Mouse (Mus musculus): ENCODE results near the gene Actn4. TPM values are rescaled to one million over a fixed set of nuclear protein-coding genes. Genes with fewer than 3 reads are reported as not detected.

Gene Actn4
- polyA plus RNA-seq, 1 experiment, result 340 TPM

DNA sequence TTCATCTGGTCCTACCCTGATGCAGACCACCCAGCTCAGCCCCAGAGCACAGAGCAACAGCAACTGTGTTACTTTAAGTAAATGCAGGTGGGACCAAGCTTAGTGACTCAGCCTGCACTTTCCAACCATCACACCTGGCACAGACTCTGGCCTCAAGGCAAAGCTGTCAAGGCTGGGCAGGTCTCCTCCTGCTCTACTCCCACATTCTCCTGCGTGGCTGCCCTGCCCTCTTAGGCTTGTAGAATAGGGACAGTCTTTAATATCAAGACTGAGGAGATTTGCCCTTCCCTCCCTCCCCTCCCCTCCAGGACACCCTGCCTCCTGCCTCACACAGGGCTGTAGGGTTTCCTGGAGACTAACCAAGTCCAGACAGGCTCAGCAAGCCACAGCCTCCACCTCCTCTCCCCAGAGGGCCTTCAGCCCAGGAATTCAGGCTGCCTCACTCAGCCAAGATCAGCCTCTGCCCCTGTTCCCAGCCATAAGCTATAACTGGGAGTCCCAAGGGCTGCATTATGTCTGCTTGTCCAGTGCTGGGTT, 112.4 kb downstream of the Actn4 start:
- Histone ChIP-seq H3K4me1 (ENCODE audit: control insufficient read depth, insufficient read depth, low read length) (no peaks in the 10 kb centered on the region), H3K27me3 (replicated peaks; ENCODE audit: control insufficient read depth, insufficient read depth, low read length) (no peaks in the 10 kb centered on the region), H3K36me3 (ENCODE audit: control insufficient read depth, insufficient read depth, low read length) (no peaks in the 10 kb centered on the region), H3K27ac (ENCODE audit: insufficient read depth, low read depth, low read length) (no peak overlapping the region), H3K4me3 (ENCODE audit: insufficient read depth, low read depth, low read length) (no peak overlapping the region)
- no peak for DNase-seq
- no peak for TF ChIP-seq POLR2A (IDR thresholded peaks at IDR 0.05; ENCODE audit: low read depth, low read length)
- no peak for TF ChIP-seq CTCF (conservative IDR thresholded peaks at IDR 0.05; ENCODE audit: insufficient read depth, insufficient read length, low read depth, low read length)
- 24% methylated on average over 1 of the region's 1 CpGs for WGBS

DNA sequence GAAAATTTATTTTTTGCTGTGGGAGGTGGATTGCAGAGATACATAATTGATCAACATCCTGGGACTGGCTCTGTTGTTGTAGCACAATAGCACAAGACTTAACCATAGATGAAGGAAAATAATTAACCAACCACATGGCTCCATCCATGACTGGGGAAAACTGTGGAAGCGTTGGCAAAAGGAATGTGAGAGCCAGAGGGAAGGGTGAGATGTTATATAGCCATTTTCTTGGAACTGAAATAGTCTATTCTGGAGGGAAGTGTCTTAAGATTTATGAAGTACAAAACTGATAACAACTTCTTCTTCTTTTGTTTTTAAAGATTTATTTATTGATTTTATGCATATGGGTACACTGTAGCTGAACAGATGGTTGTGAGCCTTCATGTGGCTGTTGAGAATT, 114.9 kb downstream of the Actn4 start:
- 25% methylated on average over 1 of the region's 1 CpGs for WGBS
- Histone ChIP-seq H3K4me1 (ENCODE audit: control insufficient read depth, insufficient read depth, low read length) (no peaks in the 10 kb centered on the region), H3K27me3 (replicated peaks; ENCODE audit: control insufficient read depth, insufficient read depth, low read length) (no peaks in the 10 kb centered on the region), H3K4me3 (ENCODE audit: insufficient read depth, low read depth, low read length) (no peak overlapping the region), H3K27ac (ENCODE audit: insufficient read depth, low read depth, low read length) (no peak overlapping the region), H3K36me3 (ENCODE audit: control insufficient read depth, insufficient read depth, low read length) (no peaks in the 10 kb centered on the region)
- TF ChIP-seq CTCF (conservative IDR thresholded peaks at IDR 0.05; ENCODE audit: insufficient read depth, insufficient read length, low read depth, low read length) (no peak), POLR2A (IDR thresholded peaks at IDR 0.05; ENCODE audit: low read depth, low read length) (no peak)
- DNase-seq, result no peak

Other genes starting within 250 kb of the Actn4 start
- gene Fbxo17, start 245.5 kb downstream of the Actn4 start, polyA plus RNA-seq (2012; rRNA removed), result 1.1 and 1.3 TPM in 2 replicates
- 79.8 and 96.7 TPM in 2 replicates for gene Mrps12, start 220.5 kb downstream of the Actn4 start, polyA plus RNA-seq (2012; rRNA removed)
- 19.4 and 22.9 TPM in 2 replicates for gene Sars2, start 220.3 kb downstream of the Actn4 start, polyA plus RNA-seq (2012; rRNA removed)
- gene Ccer2, start 206.2 kb downstream of the Actn4 start, polyA plus RNA-seq (2012; rRNA removed), result not detected in 2 replicates
- gene Sirt2, start 195.6 kb downstream of the Actn4 start, polyA plus RNA-seq (2012; rRNA removed), result 99.8 and 103 TPM in 2 replicates
- gene Nfkbib, start 194.8 kb downstream of the Actn4 start, polyA plus RNA-seq (2012; rRNA removed), result 37.9 and 41.6 TPM in 2 replicates
- 2.9 and 5.9 TPM in 2 replicates for gene Rinl, start 173.4 kb downstream of the Actn4 start, polyA plus RNA-seq (2012; rRNA removed)
- 172 and 214 TPM in 2 replicates for gene Hnrnpl, start 153.8 kb downstream of the Actn4 start, polyA plus RNA-seq (2012; rRNA removed)
- 865 and 950 TPM in 2 replicates for gene Ech1, start 137.1 kb downstream of the Actn4 start, polyA plus RNA-seq (2012; rRNA removed)
- 22.8 and 25.0 TPM in 2 replicates for gene Lgals4, start 128.5 kb downstream of the Actn4 start, polyA plus RNA-seq (2012; rRNA removed)
- gene Lgals7, start 98.5 kb downstream of the Actn4 start, polyA plus RNA-seq (2012; rRNA removed), result 1.1 and 1.6 TPM in 2 replicates
- 0.11 and 0.24 TPM in 2 replicates for gene Capn12, start 80.9 kb downstream of the Actn4 start, polyA plus RNA-seq (2012; rRNA removed)
- gene Eif3k, start 19.5 kb upstream of the Actn4 start, polyA plus RNA-seq (2012; rRNA removed), result 321 and 343 TPM in 2 replicates
- 2.3 and 6.2 TPM in 2 replicates for gene Map4k1, start 19.7 kb upstream of the Actn4 start, polyA plus RNA-seq (2012; rRNA removed)
- gene Ryr1, start 162.8 kb upstream of the Actn4 start, polyA plus RNA-seq (2012; rRNA removed), result 0.01 and 3.0 TPM in 2 replicates
- gene Rasgrp4, start 172.5 kb upstream of the Actn4 start, polyA plus RNA-seq (2012; rRNA removed), result 1.9 and 2.7 TPM in 2 replicates
- 31.4 and 35.8 TPM in 2 replicates for gene Fam98c, start 193.9 kb upstream of the Actn4 start, polyA plus RNA-seq (2012; rRNA removed)
- gene Ggn, start 207.9 kb upstream of the Actn4 start, polyA plus RNA-seq (2012; rRNA removed), result 0.38 and 0.94 TPM in 2 replicates
- 1.8 and 2.6 TPM in 2 replicates for gene Spred3, start 208.1 kb upstream of the Actn4 start, polyA plus RNA-seq (2012; rRNA removed)
- gene Psmd8, start 218.4 kb upstream of the Actn4 start, polyA plus RNA-seq (2012; rRNA removed), result 178 and 204 TPM in 2 replicates